Mouse (Mus musculus) lung, adult 2 months (tissue): Measurements from ENCODE around the gene Jmy.

Source experiments
- CTCF ChIP-seq: fragments of 200-500 bp; IDR thresholded peaks from 2 replicates; pipeline ENCODE4 v1.5.1; 2011; ENCODE audit warnings: mild to moderate bottlenecking, low read length, control low read depth; ENCODE audit not compliant: insufficient read depth
- POLR2A ChIP-seq: fragments of 200-500 bp; IDR thresholded peaks from 2 replicates; pipeline ENCODE4 v1.6.1; 2011; ENCODE audit warnings: low read depth, mild to moderate bottlenecking, control low read depth, low read length, borderline replicate concordance; ENCODE audit errors: extremely low read depth

DNA sequence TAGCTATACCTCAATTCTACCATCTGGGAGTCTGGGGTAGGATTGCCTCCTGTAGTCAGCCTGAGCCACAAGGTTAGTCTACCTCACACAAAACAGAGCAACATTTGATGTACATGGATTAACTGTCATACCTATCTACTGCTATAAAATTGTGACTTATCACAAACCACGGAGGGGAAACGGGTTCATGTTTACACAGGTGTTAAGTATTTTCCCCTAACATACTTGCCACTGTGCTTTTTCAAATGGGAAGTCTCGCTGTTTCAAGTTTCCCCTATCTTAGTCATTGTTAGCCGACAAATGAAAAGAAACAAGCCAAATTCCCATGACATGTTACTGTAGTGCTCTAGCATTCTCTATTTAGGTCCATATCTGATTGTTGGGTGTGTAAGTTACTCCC, 2.1 kb upstream of the Jmy start:
- TF ChIP-seq CTCF (no peak), POLR2A (no peak)
